Mouse (Mus musculus) CH12.LX (cell line): ENCODE measurements at regions not wholly inside any gene's neighbourhood (a gene's known extent, or its start where the extent isn't known, plus 50 kb on each side); places are given as distances from the start of the nearest gene placed in this dataset.

ENCODE experiments used
- DNase-seq: peaks from one replicate; pipeline ENCODE4 v3.0.0-alpha.2; 2013; ENCODE audit errors: extremely low read depth
- H3K27ac ChIP-seq: 2 replicates; pipeline ENCODE4 v1.5.1; 2012; ENCODE audit warnings: low read depth, mild to moderate bottlenecking, control low read depth, moderate library complexity; ENCODE audit not compliant: insufficient read depth
- H3K27me3 ChIP-seq: replicated peaks from 2 replicates; pipeline ENCODE3; 2012; ENCODE audit warnings: inconsistent platforms
- H3K36me3 ChIP-seq, 2 experiments: replicated peaks in 1 of 2; 2 replicates each; pipeline versions ENCODE3 to v1.6.1; 2012; ENCODE audit warnings: inconsistent platforms in 1 of 2, low read length in 1 of 2, mild to moderate bottlenecking in 1 of 2, mixed read lengths in 1 of 2, moderate library complexity in 1 of 2; ENCODE audit not compliant: control insufficient read depth in 1 of 2, insufficient read depth in 1 of 2
- H3K4me1 ChIP-seq, 2 experiments: 2 replicates each; pipeline ENCODE4 v1.6.1; 2012; ENCODE audit warnings: inconsistent platforms in 1 of 2, moderate library complexity in 1 of 2; ENCODE audit not compliant: insufficient read depth in 2 of 2, control insufficient read depth in 1 of 2
- H3K4me2 ChIP-seq: 2 replicates; pipeline ENCODE4 v1.6.1; 2012; ENCODE audit warnings: low read depth, mild to moderate bottlenecking, control low read depth; ENCODE audit not compliant: poor library complexity, insufficient read depth, severe bottlenecking
- H3K4me3 ChIP-seq, 3 experiments: fragments of 150-350 bp in 1 of 3; sonication (generic) in 1 of 3; replicated peaks in 1 of 3; 2 replicates each; pipeline versions ENCODE3 to v1.5.1; 2011 to 2012; ENCODE audit warnings: low read depth in 2 of 3, low read length in 2 of 3, mild to moderate bottlenecking in 2 of 3, moderate library complexity in 2 of 3, control low read depth in 1 of 3, improper control_type of control experiment in 1 of 3, inconsistent platforms in 1 of 3, mixed read lengths in 1 of 3; ENCODE audit not compliant: poor library complexity in 1 of 3
- H3K79me2 ChIP-seq: replicated peaks from 2 replicates; pipeline ENCODE4 v1.6.1; 2012; ENCODE audit warnings: mild to moderate bottlenecking, moderate library complexity; ENCODE audit not compliant: control insufficient read depth, poor library complexity, insufficient read depth, severe bottlenecking; ENCODE audit errors: extremely low read depth
- H3K9ac ChIP-seq: 2 replicates; pipeline ENCODE4 v1.6.1; 2012; ENCODE audit warnings: low read depth, mild to moderate bottlenecking, control low read depth, moderate library complexity; ENCODE audit not compliant: insufficient read depth
- H3K9me3 ChIP-seq: replicated peaks from 2 replicates; pipeline ENCODE3; 2012; ENCODE audit warnings: low read length, inconsistent platforms, mixed read lengths
- BHLHE40 ChIP-seq: IDR thresholded peaks from 2 replicates; pipeline ENCODE4 v1.6.1; 2011; ENCODE audit warnings: mild to moderate bottlenecking, low read depth, low read length, improper control_type of control experiment
- CHD1 ChIP-seq: IDR thresholded peaks from 2 replicates; pipeline ENCODE4 v1.6.1; 2012; ENCODE audit warnings: low read depth, low read length, improper control_type of control experiment, inconsistent platforms
- ELF1 ChIP-seq: IDR thresholded peaks from 2 replicates; pipeline ENCODE4 v1.6.1; 2014; ENCODE audit warnings: low read depth, mild to moderate bottlenecking, inconsistent platforms, low read length, improper control_type of control experiment
- ETS1 ChIP-seq: conservative IDR thresholded peaks from 2 replicates; pipeline ENCODE4 v1.6.1; 2012; ENCODE audit warnings: low read depth, mild to moderate bottlenecking, inconsistent platforms, low read length, improper control_type of control experiment, moderate library complexity
- JUN ChIP-seq: IDR thresholded peaks from 2 replicates; pipeline ENCODE4 v1.6.1; 2011; ENCODE audit warnings: low read depth, mild to moderate bottlenecking, low read length, improper control_type of control experiment, moderate library complexity; ENCODE audit not compliant: insufficient read depth
- MAFK ChIP-seq: IDR thresholded peaks from 2 replicates; pipeline ENCODE4 v1.6.1; 2011; ENCODE audit warnings: low read length, improper control_type of control experiment; ENCODE audit not compliant: insufficient replicate concordance
- MXI1 ChIP-seq: IDR thresholded peaks from 2 replicates; pipeline ENCODE4 v1.6.1; 2011; ENCODE audit warnings: mild to moderate bottlenecking, low read depth, low read length, improper control_type of control experiment
- NELFE ChIP-seq: IDR thresholded peaks from 2 replicates; pipeline ENCODE4 v1.6.1; 2011; ENCODE audit warnings: low read depth, low read length, improper control_type of control experiment
- POLR2AphosphoS2 ChIP-seq: IDR thresholded peaks from 2 replicates; pipeline ENCODE4 v1.6.1; 2011; ENCODE audit warnings: low read depth, low read length, improper control_type of control experiment
- TBP ChIP-seq: conservative IDR thresholded peaks from 2 replicates; pipeline ENCODE4 v1.6.1; 2011; ENCODE audit warnings: low read depth, low read length, improper control_type of control experiment
- TCF12 ChIP-seq: IDR thresholded peaks from 2 replicates; pipeline ENCODE4 v1.6.1; 2014; ENCODE audit warnings: low read depth, mild to moderate bottlenecking, inconsistent platforms, low read length, improper control_type of control experiment
- USF1 ChIP-seq: IDR thresholded peaks from 2 replicates; pipeline ENCODE4 v1.6.1; 2014; ENCODE audit warnings: low read depth, mild to moderate bottlenecking, inconsistent platforms, low read length, improper control_type of control experiment
- ZMIZ1 ChIP-seq: IDR thresholded peaks from 2 replicates; pipeline ENCODE4 v1.6.1; 2012; ENCODE audit warnings: low read depth, mild to moderate bottlenecking, inconsistent platforms, low read length, improper control_type of control experiment
- ZNF384 ChIP-seq: IDR thresholded peaks from 2 replicates; pipeline ENCODE4 v1.6.1; 2012; ENCODE audit warnings: low read depth, low read length, improper control_type of control experiment, inconsistent platforms
- dilution Hi-C: fragments of 300-500 bp; cut with MboI; formaldehyde crosslinking; loops from 2 replicates; pipeline ENCODE4 v1.14.3; 2020; ENCODE audit warnings: low sequenced_read_pairs; ENCODE audit not compliant: extremely low pct_unique_long_range_greater_than_20kb, extremely low pct_ligation_motif_present
- in situ Hi-C: fragments of 300-500 bp; cut with MboI; formaldehyde crosslinking; loops from 3 replicates; pipeline ENCODE4 v1.14.3; 2019; ENCODE audit warnings: low sequenced_read_pairs, low pct_ligation_motif_present, low pct_unique_long_range_greater_than_20kb, mixed read lengths

GRCm38 (mm10) chr10:83871736-83872400 lies 149.2 kb downstream of the 1500009L16Rik start:
- dilution Hi-C loops (no loop called here), in situ Hi-C loops (no loop called here)
- no peaks in the 10 kb centered on the region for H3K9me3 ChIP-seq
- DNase-seq: no peak
- H3K36me3 ChIP-seq: no peaks in the 10 kb centered on the region
- no peak for TF ChIP-seq TCF12
- no peak overlapping the region for H3K9ac ChIP-seq
- H3K27ac ChIP-seq: no peak overlapping the region
- H3K4me1 ChIP-seq: no peaks in the 10 kb centered on the region
- no peaks in the 10 kb centered on the region for H3K27me3 ChIP-seq
- H3K4me2 ChIP-seq: no peak overlapping the region
- H3K79me2 ChIP-seq: no peaks in the 10 kb centered on the region
- no peak overlapping the region for H3K4me3 ChIP-seq

- Histone ChIP-seq H3K4me2 (no peak overlapping the region), H3K9me3 (no peaks in the 10 kb centered on the region), H3K79me2 (no peaks in the 10 kb centered on the region), H3K27me3 (no peaks in the 10 kb centered on the region), H3K4me1 (0 out of 4 replicates have a peak, but pooled peaks cover 0 to 3% of the 10 kb centered on the region in 2 experiments), H3K36me3 (no peaks in the 10 kb centered on the region), H3K4me3 (no peak overlapping the region), H3K9ac (no peak overlapping the region), H3K27ac (no peak overlapping the region)
- dilution Hi-C loops (no loop called here), in situ Hi-C loops (no loop called here)
- DNase-seq: no peak
- TF ChIP-seq TCF12 (no peak), ETS1 (no peak), ZMIZ1 (no peak), POLR2AphosphoS2 (no peak), MAFK (no peak), ZNF384 (no peak), ELF1 (no peak), CHD1 (no peak), USF1 (no peak), NELFE (no peak), BHLHE40 (no peak), JUN (no peak), TBP (no peak), MXI1 (no peak)
- TF ChIP-seq, all 38 proteins: peak for 0
Observed at GRCm38 (mm10) chr10:83878745-83879144, 156.1 kb downstream of the 1500009L16Rik start.
